Mouse (Mus musculus): ENCODE results near the gene Mgrn1. TPM values are rescaled to one million over a fixed set of nuclear protein-coding genes. Genes with fewer than 3 reads are reported as not detected.

Gene Mgrn1
- polyA plus RNA-seq (2014; fragmentation: Illumina TruSeq; extraction: RNeasy Lipid Tissue Mini Kit (QIAGEN cat#74804); ENCODE audit: low read depth, low replicate concordance): 7.9 TPM

GRCm38 (mm10) chr16:4885760-4886689 is at the start of gene Mgrn1:
Mgrn1 (plus strand) TSS chr16:4886249.

GRCm38 (mm10) chr16:4880136-4880825 is 5.8 kb upstream of the Mgrn1 start, which contains the start of gene Ubald1:
Ubald1 (minus strand) TSS chr16:4880315.

GRCm38 (mm10) chr16:4938461-4938860 is 52.4 kb downstream of the Mgrn1 start, which contains the start of gene Nudt16l1:
Nudt16l1 (plus strand) TSS chr16:4938761.

GRCm38 (mm10) chr16:4963797-4964709 is 78.0 kb downstream of the Mgrn1 start, which contains the start of gene Anks3:
Anks3 (minus strand) TSS chr16:4964205.

Other genes starting within 250 kb of the Mgrn1 start
- gene Vasn, start 246.3 kb upstream of the Mgrn1 start, polyA plus RNA-seq (2014; fragmentation: Illumina TruSeq; extraction: RNeasy Lipid Tissue Mini Kit (QIAGEN cat#74804); ENCODE audit: low read depth, low replicate concordance): 1.9 TPM
- gene Dnaja3, start 246.3 kb upstream of the Mgrn1 start, polyA plus RNA-seq (2014; fragmentation: Illumina TruSeq; extraction: RNeasy Lipid Tissue Mini Kit (QIAGEN cat#74804); ENCODE audit: low read depth, low replicate concordance): 61.5 TPM
- 3.1 TPM for gene Coro7, start 206.5 kb upstream of the Mgrn1 start, polyA plus RNA-seq (2014; fragmentation: Illumina TruSeq; extraction: RNeasy Lipid Tissue Mini Kit (QIAGEN cat#74804); ENCODE audit: low read depth, low replicate concordance)
- not detected for gene Nmral1, start 166.9 kb upstream of the Mgrn1 start, polyA plus RNA-seq (2014; fragmentation: Illumina TruSeq; extraction: RNeasy Lipid Tissue Mini Kit (QIAGEN cat#74804); ENCODE audit: low read depth, low replicate concordance)
- gene Hmox2, start 159.9 kb upstream of the Mgrn1 start, polyA plus RNA-seq (2014; fragmentation: Illumina TruSeq; extraction: RNeasy Lipid Tissue Mini Kit (QIAGEN cat#74804); ENCODE audit: low read depth, low replicate concordance): 66.9 TPM
- 80.7 TPM for gene Cdip1, start 96.0 kb upstream of the Mgrn1 start, polyA plus RNA-seq (2014; fragmentation: Illumina TruSeq; extraction: RNeasy Lipid Tissue Mini Kit (QIAGEN cat#74804); ENCODE audit: low read depth, low replicate concordance)
- gene 4930562C15Rik, start 50.8 kb upstream of the Mgrn1 start, polyA plus RNA-seq (2014; fragmentation: Illumina TruSeq; extraction: RNeasy Lipid Tissue Mini Kit (QIAGEN cat#74804); ENCODE audit: low read depth, low replicate concordance): not detected
- gene Ubald1, start 5.9 kb upstream of the Mgrn1 start, polyA plus RNA-seq (2014; fragmentation: Illumina TruSeq; extraction: RNeasy Lipid Tissue Mini Kit (QIAGEN cat#74804); ENCODE audit: low read depth, low replicate concordance): 0.93 TPM
- 10.6 TPM for gene Nudt16l1, start 52.5 kb downstream of the Mgrn1 start, polyA plus RNA-seq (2014; fragmentation: Illumina TruSeq; extraction: RNeasy Lipid Tissue Mini Kit (QIAGEN cat#74804); ENCODE audit: low read depth, low replicate concordance)
- 5.7 TPM for gene Anks3, start 78.0 kb downstream of the Mgrn1 start, polyA plus RNA-seq (2014; fragmentation: Illumina TruSeq; extraction: RNeasy Lipid Tissue Mini Kit (QIAGEN cat#74804); ENCODE audit: low read depth, low replicate concordance)
- gene Sept12, start 111.6 kb downstream of the Mgrn1 start, polyA plus RNA-seq (2014; fragmentation: Illumina TruSeq; extraction: RNeasy Lipid Tissue Mini Kit (QIAGEN cat#74804); ENCODE audit: low read depth, low replicate concordance): not detected
- not detected for gene Smim22, start 121.0 kb downstream of the Mgrn1 start, polyA plus RNA-seq (2014; fragmentation: Illumina TruSeq; extraction: RNeasy Lipid Tissue Mini Kit (QIAGEN cat#74804); ENCODE audit: low read depth, low replicate concordance)
- 0.47 TPM for gene Rogdi, start 127.3 kb downstream of the Mgrn1 start, polyA plus RNA-seq (2014; fragmentation: Illumina TruSeq; extraction: RNeasy Lipid Tissue Mini Kit (QIAGEN cat#74804); ENCODE audit: low read depth, low replicate concordance)
- gene Glyr1, start 163.6 kb downstream of the Mgrn1 start, polyA plus RNA-seq (2014; fragmentation: Illumina TruSeq; extraction: RNeasy Lipid Tissue Mini Kit (QIAGEN cat#74804); ENCODE audit: low read depth, low replicate concordance): 91.3 TPM
- 30.3 TPM for gene Ubn1, start 163.8 kb downstream of the Mgrn1 start, polyA plus RNA-seq (2014; fragmentation: Illumina TruSeq; extraction: RNeasy Lipid Tissue Mini Kit (QIAGEN cat#74804); ENCODE audit: low read depth, low replicate concordance)
- 0.58 TPM for gene Ppl, start 246.2 kb downstream of the Mgrn1 start, polyA plus RNA-seq (2014; fragmentation: Illumina TruSeq; extraction: RNeasy Lipid Tissue Mini Kit (QIAGEN cat#74804); ENCODE audit: low read depth, low replicate concordance)